Mouse (Mus musculus): Measurements from ENCODE around the gene Otulin.
A peak's percentile ranks its signal among the peaks of the same experiment; 100 is the strongest.

Gene Otulin

DNA sequence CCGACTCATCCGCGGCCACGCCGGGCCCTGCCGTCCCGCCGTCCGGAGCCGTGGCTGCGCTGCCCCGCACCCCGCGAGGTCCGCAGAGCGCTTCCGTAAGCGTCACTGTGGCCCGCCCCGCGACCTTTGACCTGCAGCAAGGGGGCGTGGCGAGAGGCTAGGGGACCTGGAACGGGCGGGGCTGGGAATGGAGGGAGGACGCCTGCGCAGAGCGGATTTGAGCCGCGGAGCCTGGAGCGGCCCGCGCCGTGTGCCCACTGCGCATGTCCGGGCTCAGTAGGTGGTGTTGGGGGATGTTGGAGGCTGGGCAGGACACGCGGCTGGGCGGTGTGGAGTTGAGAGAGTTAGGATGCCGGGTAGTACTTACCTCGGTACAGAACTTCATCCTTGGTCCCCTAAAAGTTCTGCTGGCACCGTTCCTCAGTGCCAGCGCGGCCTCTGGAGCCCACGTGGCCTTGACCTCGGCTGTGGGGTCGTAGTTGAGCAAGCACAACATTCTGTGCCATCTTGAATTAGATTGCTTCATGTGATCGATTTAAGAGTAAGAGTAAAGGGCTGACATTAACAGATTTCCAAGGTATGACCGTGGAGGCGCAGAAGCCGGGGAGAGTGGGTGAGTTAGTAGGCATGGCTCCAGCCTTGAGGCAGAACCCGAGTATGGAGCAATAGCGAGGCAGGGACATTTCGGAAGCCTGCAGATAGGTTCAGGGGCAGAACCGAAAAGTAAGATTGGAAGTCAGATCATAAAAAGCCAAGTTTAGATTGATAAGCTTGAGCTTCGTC is at the start of gene Otulin:
Gene Otulin, minus strand, starts transcription at position 93 of the 783 bp plus-strand sequence.
- DNase-seq (ENCODE audit: low spot score in 2 of 2): peak; percentile 95

DNA sequence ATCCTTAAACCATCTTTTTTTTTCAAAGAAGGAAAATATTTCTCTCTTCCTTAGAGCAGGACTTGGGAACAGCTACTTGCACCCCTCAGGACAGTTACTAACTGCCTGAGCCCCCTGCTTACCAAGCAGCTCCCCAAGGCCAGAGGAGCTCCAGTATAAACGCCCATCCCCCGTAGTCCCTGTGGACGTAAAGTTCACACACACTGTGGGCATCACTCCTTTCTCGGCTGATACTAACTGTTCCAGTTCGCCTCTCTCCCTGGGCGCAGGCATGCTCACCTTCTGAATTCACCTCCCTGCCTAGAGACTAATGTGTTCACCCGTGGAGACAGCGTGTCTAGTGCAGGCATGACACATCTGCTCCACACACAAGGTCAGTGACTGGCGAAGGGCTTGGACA is 48.0 kb upstream of the Otulin start:
- DNase-seq (ENCODE audit: low spot score in 2 of 2): no peak

DNA sequence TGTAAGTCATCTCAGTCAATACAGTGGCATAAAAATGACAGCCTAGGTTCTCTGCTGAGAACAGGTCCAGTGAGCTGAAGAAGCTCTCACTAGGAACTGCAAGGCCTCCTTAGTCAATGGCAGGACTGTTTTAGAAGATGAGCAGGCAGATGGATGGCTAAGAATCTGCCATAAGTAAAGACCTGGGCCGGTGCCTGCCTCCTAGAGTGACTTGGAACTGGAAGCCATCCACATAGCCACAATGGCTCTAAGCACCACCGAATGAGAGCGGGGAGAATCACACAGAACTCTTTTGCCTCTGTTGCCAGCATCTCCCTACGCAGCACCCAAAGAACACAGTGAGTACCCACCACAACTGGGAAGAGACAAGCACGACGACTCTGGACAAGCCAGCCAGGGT is 47.3 kb upstream of the Otulin start:
- DNase-seq (ENCODE audit: low spot score in 2 of 2): no peak

DNA sequence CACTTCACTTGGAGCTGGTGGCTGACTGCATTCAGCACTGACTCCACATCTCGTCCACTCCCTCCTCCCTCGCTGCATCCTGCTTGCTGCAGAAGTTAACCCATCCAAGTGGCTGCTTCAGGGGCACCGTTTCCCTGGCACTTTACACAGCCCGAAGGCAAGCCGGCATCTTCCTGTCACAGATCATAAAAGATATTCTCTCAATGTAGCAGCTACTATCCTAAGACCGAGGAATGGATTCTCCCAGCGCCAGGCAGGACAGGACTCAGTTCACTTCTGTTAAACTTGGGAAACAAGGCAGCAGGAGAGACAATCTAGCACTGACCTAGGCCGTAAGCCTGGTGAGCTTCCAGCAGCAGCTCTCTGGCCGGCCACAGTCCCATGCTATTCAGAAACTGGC is 45.7 kb upstream of the Otulin start:
- DNase-seq (ENCODE audit: low spot score in 2 of 2): no peak

DNA sequence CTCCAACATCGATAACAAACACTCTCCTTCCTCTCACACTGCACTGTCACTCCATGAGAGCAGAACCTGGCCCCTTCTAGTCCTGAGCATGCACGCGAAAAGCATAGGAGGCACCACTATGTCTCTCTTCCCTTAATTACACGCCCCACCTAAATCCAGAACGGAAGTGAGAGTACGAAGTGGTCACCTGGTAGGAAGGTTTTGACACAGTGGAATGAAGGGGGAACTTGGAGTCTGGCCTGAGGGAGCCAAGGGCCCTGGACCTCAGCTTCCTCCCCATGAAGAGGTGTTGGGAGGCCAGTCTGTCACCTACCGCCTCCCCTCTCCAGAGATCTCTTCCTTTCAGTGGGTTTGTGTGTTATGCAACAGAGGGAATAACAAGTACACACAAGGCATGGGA is 44.6 kb upstream of the Otulin start:
- DNase-seq (ENCODE audit: low spot score in 2 of 2): no peak

DNA sequence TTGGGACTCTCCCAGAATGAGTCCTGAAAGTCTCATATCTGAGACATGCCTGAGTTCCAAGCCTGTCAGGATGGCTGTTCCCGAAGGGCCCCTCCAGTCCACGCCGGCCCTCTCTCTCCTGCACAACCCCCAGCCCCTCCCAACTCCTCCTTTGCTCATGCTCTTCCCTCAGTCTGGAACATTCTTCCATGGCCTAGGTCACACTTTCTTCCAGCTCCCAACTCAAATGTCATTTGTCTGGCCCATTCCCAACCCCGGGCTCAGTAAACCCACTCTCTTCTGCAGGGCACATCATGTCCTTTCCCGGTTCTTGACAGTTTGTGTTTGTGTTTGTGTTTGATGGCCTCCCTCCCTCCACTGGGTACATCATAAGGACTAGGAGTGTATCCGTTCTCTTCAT is 43.5 kb upstream of the Otulin start:
- no peak for DNase-seq (ENCODE audit: low spot score in 2 of 2)

DNA sequence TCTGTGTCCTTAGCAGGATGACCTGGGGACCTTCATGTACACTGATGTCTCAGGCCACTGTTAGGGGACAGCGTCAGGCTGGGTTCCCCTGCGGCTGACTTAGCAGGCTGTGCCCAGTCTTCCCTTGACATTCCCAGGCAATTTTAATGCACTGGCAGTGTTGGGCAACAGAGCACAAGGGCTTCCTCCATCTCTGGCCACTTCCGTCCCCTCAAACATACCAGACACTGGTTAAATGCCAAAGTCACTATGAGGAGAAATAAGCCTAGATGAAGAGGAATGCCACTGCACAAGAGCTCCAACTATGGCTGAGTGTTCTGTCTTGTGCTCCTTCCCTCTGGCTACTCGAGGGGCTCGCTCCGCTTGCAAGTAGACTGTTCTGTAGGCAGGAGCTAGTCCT is 42.7 kb upstream of the Otulin start:
- DNase-seq (ENCODE audit: low spot score in 2 of 2): no peak

DNA sequence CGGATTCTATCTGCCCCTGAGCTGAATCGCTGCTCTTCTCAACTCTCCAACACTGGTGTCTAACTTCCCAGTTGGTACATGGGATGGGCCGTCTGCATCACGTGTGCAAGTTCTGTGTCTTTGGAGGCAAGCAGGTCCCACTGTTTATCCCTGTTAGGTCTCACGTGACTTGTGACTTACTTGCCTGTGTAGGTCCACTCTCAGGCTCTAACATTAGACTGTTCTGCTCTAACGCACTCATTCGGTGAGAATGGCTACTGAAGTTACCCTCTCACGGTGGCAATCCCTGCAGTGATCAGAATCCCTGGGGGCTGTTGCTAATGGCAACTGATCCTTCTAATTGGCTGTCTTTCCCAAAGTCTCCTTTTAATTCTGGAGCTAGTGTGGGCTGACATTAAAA is 41.8 kb upstream of the Otulin start:
- DNase-seq (ENCODE audit: low spot score in 2 of 2): no peak

DNA sequence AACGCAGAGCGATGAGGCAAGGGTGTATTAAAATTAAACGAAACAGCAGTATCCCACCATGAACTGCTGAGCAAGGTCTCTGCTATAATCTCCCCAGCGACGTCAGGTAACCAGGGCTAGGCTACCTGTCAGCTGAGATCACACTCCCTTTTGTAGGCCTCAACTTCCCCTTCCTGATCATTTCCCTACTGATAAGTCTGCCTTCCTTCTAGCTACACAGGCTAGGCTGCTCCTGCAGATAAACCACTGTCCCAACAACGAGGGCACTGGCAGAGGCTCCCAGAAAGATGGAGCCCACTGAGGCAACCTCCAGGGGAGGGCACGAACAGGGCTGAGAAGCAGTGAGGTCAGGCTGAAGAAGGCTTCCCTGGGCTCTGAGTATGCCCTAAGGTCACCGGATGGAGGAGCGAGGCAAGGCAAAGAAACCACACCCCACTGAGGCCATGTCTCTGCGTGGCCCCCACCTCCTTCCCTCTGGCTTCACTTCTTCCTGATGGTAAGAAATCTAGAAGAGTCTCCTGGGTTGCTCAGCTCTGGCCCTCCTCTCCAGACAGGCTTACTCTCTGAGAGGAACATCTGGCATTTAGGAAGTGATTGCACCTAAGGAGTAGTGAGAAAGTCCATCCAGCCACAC is 41.2 kb upstream of the Otulin start:
- DNase-seq (ENCODE audit: low spot score in 2 of 2): no peak

DNA sequence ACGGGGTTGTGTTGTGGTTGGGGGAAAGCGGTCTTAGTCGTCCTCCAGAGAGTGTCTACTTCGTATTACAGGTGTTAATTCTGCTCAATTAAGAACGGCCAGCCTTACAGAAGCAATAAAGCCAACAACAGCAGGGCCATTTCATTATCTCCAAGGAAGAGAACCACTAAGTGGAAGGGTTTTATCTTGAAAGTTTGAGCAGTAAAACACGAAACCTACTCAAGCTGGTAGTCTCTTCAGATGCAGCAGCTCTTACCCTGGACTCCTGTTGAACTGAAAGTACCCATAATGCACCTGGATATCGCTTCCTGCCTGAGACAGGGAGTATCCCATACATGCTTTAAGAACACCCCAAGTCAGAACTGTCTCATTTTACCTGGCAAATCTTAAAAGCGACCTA is 40.2 kb upstream of the Otulin start:
- DNase-seq (ENCODE audit: low spot score in 2 of 2): no peak

DNA sequence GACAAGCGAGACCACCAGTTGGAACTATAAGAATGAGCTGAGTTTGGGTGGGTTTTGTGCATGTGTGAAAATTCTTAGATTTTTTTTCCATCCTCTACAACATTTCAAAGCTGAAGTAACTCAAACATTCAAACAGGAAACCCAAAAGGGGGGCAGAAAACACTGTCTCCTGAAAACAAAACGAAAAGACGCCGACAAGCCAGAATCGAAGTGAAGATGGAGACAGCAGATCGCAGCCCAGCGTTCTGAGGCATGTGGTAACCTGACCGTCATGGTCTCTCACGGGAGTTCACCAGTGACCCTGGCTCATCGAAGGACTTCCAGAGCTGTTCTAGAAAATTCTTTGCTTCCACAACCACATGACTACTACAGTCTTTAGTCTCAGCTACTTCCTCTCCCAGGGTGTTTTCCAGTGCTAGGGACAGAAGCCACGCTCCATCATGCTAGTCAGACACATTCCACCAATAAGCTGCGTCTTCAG is 39.5 kb upstream of the Otulin start:
- DNase-seq (ENCODE audit: low spot score in 2 of 2): no peak

DNA sequence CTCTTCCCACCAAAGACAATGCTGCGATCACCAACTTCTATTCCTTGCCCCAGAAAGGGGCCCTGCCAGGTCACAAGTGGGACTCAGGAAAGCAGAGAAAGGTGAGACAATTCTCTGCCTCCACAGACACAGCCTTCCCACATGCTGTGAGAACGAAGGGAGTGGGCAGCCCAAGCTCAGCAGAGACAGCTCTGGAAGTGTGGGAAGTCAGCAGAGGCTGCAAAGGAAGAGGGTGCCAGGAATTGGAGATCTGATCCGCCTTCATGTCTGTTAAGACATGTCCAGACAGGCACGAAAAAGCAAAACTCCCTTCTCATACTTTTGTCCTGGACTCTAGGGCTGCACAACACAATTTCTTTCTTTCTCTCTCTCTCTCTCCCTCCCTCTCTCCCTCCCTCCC is 38.8 kb upstream of the Otulin start:
- peak; percentile 62 to 78 for DNase-seq (ENCODE audit: low spot score in 2 of 2)

DNA sequence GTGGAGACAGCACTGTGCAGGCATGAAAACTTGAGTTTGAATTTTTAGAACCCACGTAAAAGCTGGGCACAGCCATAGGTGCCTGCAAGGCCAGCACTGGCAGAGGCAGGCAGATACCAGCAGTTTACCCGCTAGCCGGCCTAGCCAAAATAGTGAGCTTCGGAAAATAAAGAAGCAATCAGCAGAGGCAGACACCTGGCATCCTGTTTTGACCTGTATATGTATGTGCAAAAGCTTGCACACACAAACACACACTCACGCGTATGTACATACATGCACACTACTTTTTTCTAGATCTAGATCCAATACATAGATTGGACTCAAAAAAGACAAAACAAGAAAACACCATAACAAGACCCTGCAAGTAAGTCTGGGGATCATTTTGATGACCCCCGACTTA is 38.1 kb upstream of the Otulin start:
- DNase-seq (ENCODE audit: low spot score in 2 of 2): no peak

DNA sequence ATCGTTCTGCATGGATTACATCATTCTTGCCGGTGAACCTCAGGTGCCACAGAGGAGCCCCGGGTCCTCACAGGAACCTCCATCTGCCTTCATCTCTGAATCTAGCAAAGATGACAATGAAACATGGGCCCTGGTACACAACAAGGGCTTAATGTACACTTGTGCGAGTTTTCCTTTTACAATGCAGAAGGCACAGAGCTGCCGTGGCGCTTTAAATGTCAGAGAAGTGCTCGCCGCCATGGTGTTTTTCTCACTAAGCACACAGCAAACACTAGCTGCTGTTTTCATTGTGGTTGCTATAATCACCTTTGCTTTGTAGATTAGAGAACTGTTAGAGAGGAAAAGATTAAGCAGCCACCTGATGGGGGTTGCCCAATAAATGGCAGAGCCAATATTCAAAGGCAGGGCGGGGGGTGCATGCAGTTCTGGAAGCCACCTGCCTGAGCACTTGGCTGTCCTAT is 37.5 kb upstream of the Otulin start:
- DNase-seq (ENCODE audit: low spot score in 2 of 2): no peak

DNA sequence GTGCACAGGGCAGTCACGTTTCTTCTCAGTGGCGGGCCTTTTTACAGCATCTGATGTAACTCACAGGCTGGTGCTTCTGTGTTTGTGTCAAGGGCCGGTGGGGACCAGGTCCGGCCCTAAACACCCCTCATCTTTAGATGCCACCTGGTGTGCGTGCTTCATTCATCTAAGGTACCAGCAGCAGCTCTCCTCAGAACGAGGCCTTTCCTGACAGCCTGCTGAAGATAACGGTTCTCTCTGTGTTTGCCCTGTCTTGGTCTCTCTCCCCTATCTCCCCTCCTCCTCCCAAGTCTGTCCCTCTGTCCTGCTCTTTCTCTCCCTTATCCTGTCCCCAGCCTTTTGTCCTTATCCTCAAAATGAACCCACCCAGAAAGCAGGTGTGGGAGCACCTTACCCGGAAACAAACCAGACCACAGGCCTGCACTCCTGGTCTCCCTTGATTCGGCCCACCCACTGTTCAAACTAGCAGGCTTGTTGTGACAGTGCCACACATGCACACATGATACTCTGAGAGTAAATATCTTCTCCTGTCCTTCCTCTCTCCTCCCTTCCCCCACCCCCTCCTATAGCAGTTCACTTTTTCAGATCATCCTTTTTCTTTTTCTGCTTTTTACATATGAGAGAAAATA is 36.5 kb upstream of the Otulin start:
- no peak for DNase-seq (ENCODE audit: low spot score in 2 of 2)

DNA sequence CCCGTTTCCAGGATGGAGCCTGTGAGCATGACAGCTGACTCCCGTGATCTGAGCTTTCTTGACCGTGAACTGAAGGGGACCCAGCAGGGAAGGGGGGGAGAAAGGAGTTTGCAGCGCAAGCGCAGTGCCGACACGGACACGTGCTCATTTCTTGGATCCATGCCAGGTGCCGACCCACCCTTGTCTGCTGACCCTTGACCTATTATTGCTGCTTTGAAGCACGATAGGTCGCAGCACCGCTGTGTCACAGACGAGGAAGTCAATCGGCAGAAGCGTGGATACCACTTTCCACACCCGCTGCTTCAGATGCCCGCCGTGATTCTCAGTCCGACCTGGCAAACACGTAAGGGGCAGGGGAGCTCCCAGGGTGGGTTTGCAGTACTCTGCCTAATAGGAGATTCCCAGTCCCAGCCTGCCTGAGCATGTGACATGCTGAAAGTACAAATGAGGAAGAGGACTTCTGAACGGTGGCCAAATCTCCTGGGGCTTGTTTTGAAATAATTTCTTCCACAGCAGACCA is 35.0 kb upstream of the Otulin start:
- no peak for DNase-seq (ENCODE audit: low spot score in 2 of 2)

DNA sequence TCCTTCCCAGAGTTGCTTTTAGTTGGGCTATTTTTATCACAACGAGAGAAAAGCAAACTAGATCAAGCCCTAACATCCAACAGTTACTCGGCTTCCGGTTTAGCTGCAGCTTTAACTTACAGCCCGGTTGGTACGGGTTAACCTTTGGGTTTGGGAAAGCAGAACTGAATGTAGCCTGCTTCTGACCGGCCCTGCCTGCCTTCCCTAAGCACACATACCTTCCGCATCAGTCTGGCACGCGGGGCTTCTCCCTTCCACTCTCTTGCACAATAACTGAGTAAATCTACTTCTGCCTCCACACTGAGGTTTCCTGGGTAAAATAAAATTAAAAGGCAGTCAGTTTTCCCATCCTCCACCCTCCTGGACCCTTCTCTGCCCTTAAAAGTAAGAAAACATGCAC is 33.6 kb upstream of the Otulin start:
- DNase-seq (ENCODE audit: low spot score in 2 of 2): no peak

DNA sequence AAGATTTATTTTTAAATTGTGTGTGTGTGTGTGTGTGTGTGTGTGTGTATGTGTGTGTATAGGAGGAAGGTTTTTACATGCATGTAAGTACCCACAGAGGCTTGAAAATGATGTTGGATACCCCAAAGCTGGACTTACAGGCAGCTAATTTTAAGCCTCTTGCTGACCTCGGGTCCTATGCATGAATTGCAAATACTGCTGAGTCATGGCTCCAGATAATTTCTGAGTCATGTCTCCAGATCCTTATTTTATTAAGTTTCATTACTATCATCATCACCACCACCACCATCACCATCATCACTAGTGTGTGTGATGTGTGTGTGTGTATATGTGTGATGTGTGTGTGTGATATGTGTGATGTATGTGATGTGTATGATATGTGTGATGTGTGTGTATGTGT is 32.2 kb upstream of the Otulin start:
- no peak for DNase-seq (ENCODE audit: low spot score in 2 of 2)

DNA sequence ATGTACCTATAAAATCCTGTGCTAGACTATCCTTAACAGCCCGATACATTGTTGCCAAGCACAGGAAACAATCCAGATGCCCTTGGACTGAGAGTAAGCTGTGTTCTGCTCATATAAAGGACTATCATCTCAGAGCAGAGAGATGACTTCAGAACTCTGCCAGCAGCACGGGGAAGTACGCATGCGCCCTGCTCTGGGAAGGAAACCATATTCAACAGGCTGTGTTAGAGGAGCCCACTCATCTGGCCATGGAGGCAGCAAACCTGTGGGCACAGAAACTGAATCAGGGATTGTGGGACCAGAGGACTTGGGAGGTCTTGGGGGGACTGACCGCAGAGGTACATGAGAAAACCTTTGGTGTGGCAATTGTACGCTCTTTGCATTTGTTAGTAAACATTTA is 31.2 kb upstream of the Otulin start:
- no peak for DNase-seq (ENCODE audit: low spot score in 2 of 2)

DNA sequence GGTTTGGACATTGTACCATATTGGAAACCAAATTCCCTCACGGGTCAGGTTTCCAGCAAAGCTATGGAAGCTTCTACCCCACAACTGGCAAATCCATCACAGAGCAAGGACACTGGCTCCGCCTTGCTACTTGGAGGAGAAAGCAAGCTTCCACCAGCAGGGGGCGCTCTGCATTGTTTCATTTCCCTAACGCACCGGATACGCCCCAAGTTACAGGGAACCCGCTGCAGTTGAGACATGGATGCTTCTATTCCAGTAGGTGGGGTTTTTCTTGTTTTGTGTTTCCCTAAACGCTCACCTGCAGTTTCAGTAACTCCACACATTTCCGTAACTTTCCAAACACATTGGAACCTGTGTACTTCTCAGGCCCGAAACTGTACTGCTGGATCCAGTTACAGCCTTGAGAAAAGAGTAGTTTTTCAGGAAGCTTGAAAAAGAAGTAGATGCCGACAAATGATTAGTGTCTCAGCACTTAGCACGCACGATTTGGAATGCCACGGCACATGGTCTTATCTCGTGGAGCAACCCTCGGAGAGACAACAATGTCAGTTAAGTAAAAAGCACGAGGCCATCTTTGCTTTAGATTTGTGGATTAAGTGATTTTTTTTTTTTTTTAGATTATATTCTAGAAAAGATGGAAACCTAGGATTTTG is 29.2 kb upstream of the Otulin start:
- DNase-seq (ENCODE audit: low spot score in 2 of 2): peak; percentile 80 to 83

DNA sequence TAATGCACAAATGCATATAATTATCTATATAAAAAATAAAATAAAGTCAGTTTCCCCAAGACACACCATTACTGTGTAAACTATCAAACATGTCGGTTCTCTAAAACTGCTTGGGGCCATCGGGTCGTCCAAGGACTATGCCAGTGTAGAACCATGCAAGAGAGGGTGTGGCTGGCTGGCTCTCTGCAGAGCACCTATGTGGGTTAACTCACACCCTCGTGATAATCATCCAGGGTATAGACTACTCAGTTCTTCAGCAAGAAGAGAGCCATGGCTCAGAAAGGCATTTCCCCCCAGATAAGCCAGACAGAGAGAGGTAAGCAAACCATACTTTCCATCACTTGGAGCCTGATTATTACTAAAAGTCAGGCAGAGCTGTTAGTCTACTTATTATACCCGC is 28.6 kb upstream of the Otulin start:
- DNase-seq (ENCODE audit: low spot score in 2 of 2): no peak

DNA sequence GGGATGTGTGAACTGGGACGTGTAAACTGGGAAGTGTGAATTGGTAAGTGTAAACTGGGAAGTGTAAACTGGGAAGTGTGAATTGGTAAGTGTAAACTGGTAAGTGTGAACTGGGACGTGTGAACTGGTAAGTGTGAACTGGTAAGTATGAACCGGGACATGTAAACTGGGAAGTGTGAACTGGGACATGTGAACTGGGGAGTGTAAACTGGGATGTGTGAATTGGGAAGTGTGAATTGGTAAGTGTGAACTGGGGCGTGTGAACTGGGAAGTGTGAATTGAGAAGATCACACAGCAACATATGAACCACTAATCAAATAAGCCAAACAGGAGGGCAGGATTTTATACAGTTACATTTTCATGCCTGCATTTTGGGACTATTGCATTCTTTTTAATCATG is 27.9 kb upstream of the Otulin start:
- DNase-seq (ENCODE audit: low spot score in 2 of 2): no peak
